8 mouse cellular contexts compared by ENCODE assay signal in genomic region chr11:88086737-88087627, GRCm38 (mm10). TPM values are rescaled to one million over a fixed set of nuclear protein-coding genes. Genes with fewer than 3 reads are reported as not detected.
A peak's percentile ranks its signal among the peaks of the same experiment; 100 is the strongest.
DNase-seq lines count a peak whose midpoint lies in the region; ATAC-seq and TF ChIP-seq lines count a peak whose summit lies in the region.

No protein-coding gene starts in this region.

- H3K4me3 ChIP-seq in forebrain, embryonic 10.5 days: peak overlapping the region; percentile 51
- peak overlapping the region; percentile 35 to 36 for H3K4me3 ChIP-seq in heart, embryonic 14.5 days (ENCODE audit: control insufficient read depth in 1 of 2, insufficient read depth in 1 of 2, low read depth in 1 of 2, low read length in 2 of 2)
- H3K4me3 ChIP-seq in kidney, postnatal 0 days (replicated peaks; ENCODE audit: low read depth, low read length): peak overlapping the region; percentile 3; the same call in 1 of the 2 replicates
- H3K4me3 ChIP-seq in midbrain, postnatal 0 days (ENCODE audit: low read depth, low read length): peak overlapping the region; percentile 27

- WGBS in forebrain, embryonic 10.5 days: 7% methylated on average over 25 of the region's 25 CpGs
- 4% methylated on average over 25 of the region's 25 CpGs for WGBS in heart, embryonic 14.5 days
- WGBS in kidney, postnatal 0 days: 6% methylated on average over 25 of the region's 25 CpGs
- 4% methylated on average over 25 of the region's 25 CpGs for WGBS in midbrain, postnatal 0 days

- peak overlapping the region; percentile 76 for H3K4me2 ChIP-seq in heart, embryonic 14.5 days (ENCODE audit: low read length)
- peak overlapping the region; percentile 59 for H3K4me2 ChIP-seq in kidney, postnatal 0 days (ENCODE audit: low read length)
- peak overlapping the region; percentile 55 for H3K4me2 ChIP-seq in midbrain, postnatal 0 days (ENCODE audit: low read depth, low read length, poor library complexity, severe bottlenecking)

- H3K27me3 ChIP-seq in forebrain, embryonic 10.5 days (ENCODE audit: poor library complexity, severe bottlenecking): no peaks in the 10 kb centered on the region
- no peaks in the 10 kb centered on the region for H3K27me3 ChIP-seq in heart, embryonic 14.5 days (ENCODE audit: control insufficient read depth, insufficient read depth, low read length)
- no peaks in the 10 kb centered on the region for H3K27me3 ChIP-seq in kidney, postnatal 0 days (ENCODE audit: insufficient read depth, low read length)
- H3K27me3 ChIP-seq in midbrain, postnatal 0 days (ENCODE audit: insufficient read depth, low read length): no peaks in the 10 kb centered on the region

- ATAC-seq in heart, embryonic 14.5 days (ENCODE audit: insufficient number of reproducible peaks, insufficient read depth, low FRiP score, low read depth): peak; percentile 95
- ATAC-seq in kidney, postnatal 0 days (replicated peaks; ENCODE audit: low FRiP score, low read depth): peak; percentile 92
- ATAC-seq in midbrain, postnatal 0 days (ENCODE audit: low FRiP score): peak; percentile 98

- TF ChIP-seq CTCF in kidney, postnatal 0 days (IDR thresholded peaks at IDR 0.05; ENCODE audit: low read depth): no peak
- no peak for TF ChIP-seq CTCF in midbrain, postnatal 0 days (IDR thresholded peaks at IDR 0.05)

- H3K36me3 ChIP-seq in forebrain, embryonic 10.5 days (replicated peaks): peaks cover 38% of the 10 kb centered on the region
- H3K36me3 ChIP-seq in heart, embryonic 14.5 days (ENCODE audit: control insufficient read depth, insufficient read depth, low read length): peaks cover 30% of the 10 kb centered on the region
- H3K36me3 ChIP-seq in kidney, postnatal 0 days (ENCODE audit: insufficient read depth, low read length): 0 out of 2 replicates have a peak, but pooled peaks cover 6% of the 10 kb centered on the region
- H3K36me3 ChIP-seq in midbrain, postnatal 0 days (ENCODE audit: insufficient read depth, low read length): peaks cover 18% of the 10 kb centered on the region; the same call in 1 of the 2 replicates

- peak overlapping the region; percentile 65 for H3K9ac ChIP-seq in heart, embryonic 14.5 days (ENCODE audit: low read length)
- 0 out of 2 replicates have a peak overlapping the region, but pooled peaks have one; percentile 0 for H3K9ac ChIP-seq in kidney, postnatal 0 days (ENCODE audit: low read depth, low read length)
- H3K9ac ChIP-seq in midbrain, postnatal 0 days (replicated peaks; ENCODE audit: low read length, poor library complexity, severe bottlenecking): 0 out of 2 replicates have a peak overlapping the region, but pooled peaks have one; percentile 5

- peak; percentile 84 for DNase-seq in CD4-positive helper T cell, adult 2 months (ENCODE audit: low read depth, low spot score)
- DNase-seq in c-Kit-positive CD71-negative TER-119-negative erythroid progenitor cells, embryonic 14.5 days (ENCODE audit: low read depth): peak; percentile 70
- peak; percentile 93 for DNase-seq in forebrain, embryonic 10.5 days (ENCODE audit: extremely low spot score, low spot score)
- peak; percentile 98 for DNase-seq in kidney, postnatal 0 days (ENCODE audit: low spot score)
- peak; percentile 90 for DNase-seq in liver
- DNase-seq in midbrain, postnatal 0 days (ENCODE audit: low spot score): peak; percentile 98
- peak; percentile 36 to 77 for DNase-seq in spleen, postnatal 10 days (ENCODE audit: low spot score in 2 of 2)

- peaks cover 46% of the 10 kb centered on the region for H3K4me1 ChIP-seq in forebrain, embryonic 10.5 days
- peaks cover 4 to 17% of the 10 kb centered on the region in 2 experiments; a peak in 3 of 4 replicates for H3K4me1 ChIP-seq in heart, embryonic 14.5 days (ENCODE audit: control insufficient read depth in 2 of 2, insufficient read depth in 2 of 2, low read length in 2 of 2)
- no peaks in the 10 kb centered on the region for H3K4me1 ChIP-seq in kidney, postnatal 0 days (replicated peaks; ENCODE audit: insufficient read depth, low read length)
- no peaks in the 10 kb centered on the region for H3K4me1 ChIP-seq in midbrain, postnatal 0 days (ENCODE audit: insufficient read depth, low read length)

- peak overlapping the region; percentile 83 for H3K27ac ChIP-seq in forebrain, embryonic 10.5 days
- peak overlapping the region; percentile 63 to 78 for H3K27ac ChIP-seq in heart, embryonic 14.5 days (replicated peaks in 1 of 2; ENCODE audit: control insufficient read depth in 1 of 2, insufficient read depth in 1 of 2, low read depth in 2 of 2, low read length in 2 of 2)
- H3K27ac ChIP-seq in kidney, postnatal 0 days: peak overlapping the region; percentile 27
- peak overlapping the region; percentile 75 for H3K27ac ChIP-seq in midbrain, postnatal 0 days (ENCODE audit: low read depth, low read length)

- H3K9me3 ChIP-seq in forebrain, embryonic 10.5 days: no peaks in the 10 kb centered on the region
- H3K9me3 ChIP-seq in heart, embryonic 14.5 days (ENCODE audit: control insufficient read depth, low read length): no peaks in the 10 kb centered on the region
- H3K9me3 ChIP-seq in kidney, postnatal 0 days (replicated peaks; ENCODE audit: low read length): no peaks in the 10 kb centered on the region
- H3K9me3 ChIP-seq in midbrain, postnatal 0 days (ENCODE audit: low read length): no peaks in the 10 kb centered on the region

RNA-seq across cellular contexts. Expression of gene Cuedc1, which starts 10.9 kb away (rescaled TPM):
- polyA plus RNA-seq in forebrain, embryonic 10.5 days (2016; fragmentation: Nextera tagmentation; extraction: Ambion mirVana): 20.0 and 24.9 TPM in 2 replicates
- polyA plus RNA-seq in heart, embryonic 14.5 days (2014; fragmentation: Nextera tagmentation; extraction: Ambion mirVana): 14.3 and 17.0 TPM in 2 replicates
- polyA plus RNA-seq in kidney, postnatal 0 days (2015; fragmentation: Nextera tagmentation; extraction: Ambion mirVana): 16.4 and 19.4 TPM in 2 replicates
- 38.8 and 40.2 TPM in 2 replicates for total RNA-seq in midbrain, postnatal 0 days (2014; rRNA removed)
- 32.7 and 37.5 TPM in 2 replicates for polyA plus RNA-seq in midbrain, postnatal 0 days (2015; fragmentation: Nextera tagmentation; extraction: Ambion mirVana)

RNA-seq across cellular contexts. Expression of gene Vezf1, which starts 18.9 kb away (rescaled TPM):
- 61.6 and 62.6 TPM in 2 replicates for polyA plus RNA-seq in forebrain, embryonic 10.5 days (2016; fragmentation: Nextera tagmentation; extraction: Ambion mirVana)
- 23.9 and 26.2 TPM in 2 replicates for polyA plus RNA-seq in heart, embryonic 14.5 days (2014; fragmentation: Nextera tagmentation; extraction: Ambion mirVana)
- polyA plus RNA-seq in kidney, postnatal 0 days (2015; fragmentation: Nextera tagmentation; extraction: Ambion mirVana): 38.8 and 39.8 TPM in 2 replicates
- total RNA-seq in midbrain, postnatal 0 days (2014; rRNA removed): 31.4 and 40.6 TPM in 2 replicates
- 29.7 and 30.9 TPM in 2 replicates for polyA plus RNA-seq in midbrain, postnatal 0 days (2015; fragmentation: Nextera tagmentation; extraction: Ambion mirVana)

RNA-seq across cellular contexts. Expression of gene Srsf1, which starts 39.8 kb away (rescaled TPM):
- polyA plus RNA-seq in forebrain, embryonic 10.5 days (2016; fragmentation: Nextera tagmentation; extraction: Ambion mirVana): 404 and 428 TPM in 2 replicates
- polyA plus RNA-seq in heart, embryonic 14.5 days (2014; fragmentation: Nextera tagmentation; extraction: Ambion mirVana): 192 and 199 TPM in 2 replicates
- 187 and 206 TPM in 2 replicates for polyA plus RNA-seq in kidney, postnatal 0 days (2015; fragmentation: Nextera tagmentation; extraction: Ambion mirVana)
- 280 and 374 TPM in 2 replicates for total RNA-seq in midbrain, postnatal 0 days (2014; rRNA removed)
- polyA plus RNA-seq in midbrain, postnatal 0 days (2015; fragmentation: Nextera tagmentation; extraction: Ambion mirVana): 111 and 125 TPM in 2 replicates

Comparison
In these comparisons a context has a peak if more than half of its experiments do, and no peak if none do; other contexts are left out.
1. Peak in every context shown above with its lines: DNase-seq, ATAC-seq, H3K4me3 ChIP-seq and H3K27ac ChIP-seq.
2. H3K27ac ChIP-seq: peak in every context shown above with its lines; median percentile 83 in forebrain, embryonic 10.5 days; 75 in midbrain, postnatal 0 days; 70 in heart, embryonic 14.5 days; 27 in kidney, postnatal 0 days.
3. H3K9ac ChIP-seq: peak in every context shown above with its lines; median percentile 65 in heart, embryonic 14.5 days; 5 in midbrain, postnatal 0 days; 0 in kidney, postnatal 0 days.